Mouse (Mus musculus) heart, postnatal 0 days (tissue): ENCODE data around the gene Slc44a5. TPM values are rescaled to one million over a fixed set of nuclear protein-coding genes. Genes with fewer than 3 reads are reported as not detected.

Experiments used
- ATAC-seq: fragments of 200-750 bp; cut with Nextera tagmentation; 2 replicates; pipeline ENCODE4 v1.8.0; 2017; ENCODE audit warnings: low read depth, moderate number of reproducible peaks, moderate library complexity; ENCODE audit not compliant: insufficient read depth
- DNase-seq: peaks from one replicate; pipeline ENCODE4 v3.0.0-alpha.2; 2016; ENCODE audit warnings: low spot score
- H3K27ac ChIP-seq: fragments of 300-500 bp; sonication (generic); 2 replicates; pipeline ENCODE4 v1.5.1; 2014; ENCODE audit warnings: low read depth, mild to moderate bottlenecking
- H3K27me3 ChIP-seq: fragments of 300-500 bp; sonication (generic); 2 replicates; pipeline ENCODE4 v1.6.1; 2014; ENCODE audit warnings: low read length, mixed read lengths; ENCODE audit not compliant: control insufficient read depth, insufficient read depth
- H3K36me3 ChIP-seq: fragments of 300-500 bp; sonication (generic); replicated peaks from 2 replicates; pipeline ENCODE4 v1.6.1; 2014; ENCODE audit warnings: low read length, mixed read lengths; ENCODE audit not compliant: control insufficient read depth, insufficient read depth
- H3K4me1 ChIP-seq: fragments of 300-500 bp; sonication (generic); 2 replicates; pipeline ENCODE4 v1.6.1; 2014; ENCODE audit warnings: antibody characterized with exemption; ENCODE audit not compliant: control insufficient read depth, insufficient read depth
- H3K4me2 ChIP-seq: fragments of 300-500 bp; sonication (generic); 2 replicates; pipeline ENCODE4 v1.6.1; 2014; ENCODE audit warnings: low read depth, mild to moderate bottlenecking, low read length, moderate library complexity
- H3K4me3 ChIP-seq: fragments of 300-500 bp; sonication (generic); 2 replicates; pipeline ENCODE4 v1.5.1; 2014; ENCODE audit warnings: low read depth, low read length
- H3K9ac ChIP-seq: fragments of 300-500 bp; sonication (generic); replicated peaks from 2 replicates; pipeline ENCODE4 v1.6.1; 2014; ENCODE audit warnings: low read depth, low read length, mixed read lengths
- H3K9me3 ChIP-seq: fragments of 300-500 bp; sonication (generic); replicated peaks from 2 replicates; pipeline ENCODE4 v1.6.1; 2016; ENCODE audit warnings: low read length; ENCODE audit not compliant: control insufficient read depth
- CTCF ChIP-seq: IDR thresholded peaks from 2 replicates; pipeline ENCODE4 v1.5.1; 2016; ENCODE audit warnings: antibody characterized with exemption, control low read depth, low read depth
- EP300 ChIP-seq: IDR thresholded peaks from 2 replicates; pipeline ENCODE4 v1.6.1; 2016; ENCODE audit warnings: antibody characterized with exemption, low read depth
- WGBS: fragments of 180-500 bp; shearing (Covaris S2); extraction: QIAGEN DNeasy Blood & Tissue Kit; methylation state at CpG from one replicate; pipeline ENCODE4 v1.1.7; 2014; 5-methylcytosine and 5-hydroxymethylcytosine counted together
- polyA plus RNA-seq: library from polyadenylated mRNA; unstranded; fragments of >200 nt; fragmentation: Nextera tagmentation; extraction: Ambion mirVana; gene quantifications from 2 replicates; pipeline ENCODE4 v1.2.1, GENCODE M21; 2015
- total RNA-seq: library from RNA; depleted of rRNA; stranded (reverse); fragments of >200 nt; gene quantifications from 2 replicates; pipeline ENCODE4 v1.2.3, GENCODE M21; 2014; ENCODE audit warnings: low replicate concordance; rRNA removed

The Slc44a5 gene
- 0.42 and 0.66 TPM in 2 replicates for total RNA-seq
- polyA plus RNA-seq, result 0.10 and 0.31 TPM in 2 replicates

DNA sequence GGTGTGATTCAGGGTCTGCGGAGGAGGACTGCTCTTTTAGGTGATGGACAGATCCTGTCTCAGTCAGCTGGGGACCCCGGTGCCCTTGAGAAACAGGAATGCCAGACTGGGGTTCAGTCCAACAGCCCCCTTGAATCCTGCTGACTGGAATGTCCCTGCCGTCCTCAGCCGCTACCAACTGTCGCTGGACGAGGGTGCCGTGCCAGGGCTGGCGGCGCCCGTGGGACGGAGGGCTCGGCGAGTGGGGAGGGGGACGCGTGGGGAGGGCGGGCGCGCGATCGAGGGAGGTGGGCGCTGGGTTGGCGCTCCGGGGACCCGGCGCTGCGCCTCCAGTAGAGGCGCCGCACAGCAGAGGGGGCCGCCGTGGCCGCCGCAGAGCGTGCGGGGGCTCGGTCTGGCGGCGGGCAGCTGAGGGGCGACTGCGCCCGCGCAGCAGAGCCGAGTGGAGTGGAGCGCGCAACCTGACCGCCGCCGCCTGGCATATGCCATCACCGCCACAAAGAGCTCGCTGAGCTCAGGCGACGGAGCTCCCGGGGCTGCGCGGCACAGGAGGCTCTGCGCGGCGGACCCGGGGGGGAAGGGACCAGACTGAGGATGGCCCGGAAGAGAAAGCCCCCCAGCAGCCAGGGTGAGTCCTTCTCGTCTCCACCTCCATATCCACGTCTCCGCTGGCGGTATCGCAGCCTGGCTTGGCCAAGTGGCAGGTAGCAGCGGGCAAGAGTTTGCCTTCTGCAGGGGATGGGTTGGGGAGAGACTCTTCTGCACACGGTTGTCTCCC lies at the start of gene Slc44a5:
TSS of gene Slc44a5 (plus strand) at position 266 of the 778 bp plus-strand sequence.
- peak within 1 kb of the TSS; percentile 44; the same call in 1 of the 2 replicates for H3K9ac ChIP-seq
- DNase-seq (peak; percentile 27), ATAC-seq (peak; percentile 59; the same call in 1 of the 2 replicates)
- peak within 1 kb of the TSS; percentile 57 for H3K4me3 ChIP-seq
- peak within 1 kb of the TSS; percentile 92 for H3K4me2 ChIP-seq
- no peak within 1 kb of the TSS for H3K27ac ChIP-seq
- TF ChIP-seq CTCF, result no peak
- no peak for TF ChIP-seq EP300
- WGBS, result 1% methylated on average over 63 of the region's 66 CpGs
- no peaks in the 10 kb centered on the region for H3K9me3 ChIP-seq
- peaks cover 34% of the 10 kb centered on the region for H3K27me3 ChIP-seq
- H3K36me3 ChIP-seq, result no peaks in the 10 kb centered on the region
- peaks cover 10% of the 10 kb centered on the region for H3K4me1 ChIP-seq

GRCm38 (mm10) chr3:153926333-153926732 lies 46.9 kb upstream of the Slc44a5 start:
- no peak overlapping the region for H3K27ac ChIP-seq
- H3K36me3 ChIP-seq, result peaks cover 79% of the 10 kb centered on the region
- no peaks in the 10 kb centered on the region for H3K4me1 ChIP-seq
- no peaks in the 10 kb centered on the region for H3K27me3 ChIP-seq
- H3K4me3 ChIP-seq, result no peak overlapping the region
- H3K9ac ChIP-seq, result no peak overlapping the region
- no peak for DNase-seq
- 90% methylated on average over 7 of the region's 7 CpGs for whole genome bisulfite sequencing
- ATAC-seq, result no peak
- no peak for TF ChIP-seq EP300
- no peak for TF ChIP-seq CTCF
- no peaks in the 10 kb centered on the region for H3K9me3 ChIP-seq
- H3K4me2 ChIP-seq, result no peak overlapping the region

- Histone ChIP-seq H3K4me2 (no peak overlapping the region), H3K4me1 (no peaks in the 10 kb centered on the region), H3K36me3 (peaks cover 83% of the 10 kb centered on the region), H3K27me3 (no peaks in the 10 kb centered on the region), H3K9ac (no peak overlapping the region), H3K9me3 (no peaks in the 10 kb centered on the region), H3K4me3 (no peak overlapping the region), H3K27ac (no peak overlapping the region)
- no peak for TF ChIP-seq EP300
- no peak for TF ChIP-seq CTCF
- WGBS, result 78% methylated on average over 11 of the region's 11 CpGs
- DNase-seq (no peak), ATAC-seq (no peak)
Observed at GRCm38 (mm10) chr3:153929526-153929925, 43.7 kb upstream of the Slc44a5 start.

- no peak overlapping the region for H3K9ac ChIP-seq
- no peak for TF ChIP-seq CTCF
- TF ChIP-seq EP300, result no peak
- H3K9me3 ChIP-seq, result no peaks in the 10 kb centered on the region
- H3K36me3 ChIP-seq, result peaks cover 76% of the 10 kb centered on the region
- no peak overlapping the region for H3K4me2 ChIP-seq
- ATAC-seq, result no peak
- peaks cover 9% of the 10 kb centered on the region for H3K4me1 ChIP-seq
- 85% methylated on average over 5 of the region's 5 CpGs for WGBS
- no peak overlapping the region for H3K27ac ChIP-seq
- no peak for DNase-seq
- no peaks in the 10 kb centered on the region for H3K27me3 ChIP-seq
- H3K4me3 ChIP-seq, result no peak overlapping the region
Observed at GRCm38 (mm10) chr3:153932461-153932860, 40.8 kb upstream of the Slc44a5 start.

DNA sequence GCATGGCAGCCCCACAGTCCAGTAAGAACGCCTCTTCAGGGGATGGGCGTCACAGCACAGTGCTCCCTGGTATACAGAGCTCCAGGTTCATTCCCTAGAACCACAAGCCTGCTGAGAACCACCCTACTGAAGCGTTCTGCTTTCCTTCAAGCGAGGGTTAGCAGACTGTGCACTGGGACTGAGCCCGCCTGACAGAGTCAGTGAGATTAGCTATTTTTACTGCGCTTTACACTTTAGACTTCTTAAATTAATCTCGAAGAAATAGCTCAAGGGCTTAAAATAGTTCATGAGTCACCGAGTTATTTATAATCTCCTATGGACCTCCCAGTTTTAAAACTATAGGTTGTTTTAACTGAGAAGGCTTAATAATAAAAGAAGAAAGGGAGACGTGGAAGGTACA lies 37.4 kb upstream of the Slc44a5 start:
- Histone ChIP-seq H3K27ac (peak overlapping the region; percentile 96), H3K4me1 (peaks cover 9% of the 10 kb centered on the region), H3K4me3 (no peak overlapping the region), H3K27me3 (no peaks in the 10 kb centered on the region), H3K9ac (0 out of 2 replicates have a peak overlapping the region, but pooled peaks have one; percentile 29), H3K4me2 (peak overlapping the region; percentile 26; the same call in 1 of the 2 replicates), H3K9me3 (no peaks in the 10 kb centered on the region), H3K36me3 (peaks cover 71% of the 10 kb centered on the region)
- 30% methylated on average over 9 of the region's 9 CpGs for WGBS
- ATAC-seq (peak; percentile 89), DNase-seq (peak; percentile 94)
- no peak for TF ChIP-seq CTCF
- peak; percentile 66; the same call in 1 of the 2 replicates for TF ChIP-seq EP300
